Mouse (Mus musculus): ENCODE measurements around the gene Crygd. TPM values are rescaled to one million over a fixed set of nuclear protein-coding genes. Genes with fewer than 3 reads are reported as not detected.

Crygd gene
- not detected for polyA plus RNA-seq (2017; shearing (Covaris generic))

DNA sequence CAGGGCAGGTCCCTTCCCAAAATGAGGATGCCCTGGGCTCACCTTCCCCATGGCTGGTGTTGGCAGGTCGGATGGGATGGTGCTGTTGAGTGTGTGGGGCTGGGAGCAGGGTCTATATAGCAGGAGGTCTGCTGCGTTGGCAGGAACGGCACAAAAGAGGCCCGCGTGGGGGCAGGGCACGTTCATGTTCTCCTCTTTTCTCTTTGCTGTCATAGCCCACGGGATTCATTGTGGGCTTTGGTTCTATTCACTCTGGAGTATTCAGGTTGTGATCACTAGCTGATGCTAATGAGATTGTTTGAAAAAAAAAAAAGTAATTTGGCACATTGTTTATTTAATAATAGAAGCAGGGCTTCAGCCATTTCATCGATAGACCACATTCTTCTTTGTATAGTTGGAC is at the start of gene Crygd:
TSS of gene Crygd (minus strand) at position 101 of the 400 bp plus-strand sequence.

DNA sequence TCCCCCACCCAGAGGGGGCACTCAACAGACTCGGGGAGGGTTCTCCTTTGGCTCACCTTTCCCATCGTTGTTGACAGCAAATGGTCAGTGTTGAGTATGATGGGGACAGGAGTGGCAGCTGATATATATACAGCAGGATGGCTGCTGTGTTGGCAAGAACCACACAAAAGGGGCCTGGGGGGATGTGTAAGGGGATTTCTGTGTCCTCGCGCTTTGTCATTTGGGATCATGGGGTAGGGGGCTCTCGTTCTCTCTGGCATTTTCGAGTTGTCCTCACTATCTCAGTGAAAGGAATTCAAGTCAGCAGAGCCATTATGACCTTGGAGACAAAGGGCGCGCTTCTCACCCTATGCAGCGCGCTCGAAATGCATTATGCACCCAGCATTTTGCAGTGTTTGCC is 40.0 kb upstream of the Crygd start, which contains the start of gene Cryga:
TSS of gene Cryga (minus strand) at position 101 of the 400 bp plus-strand sequence.

DNA sequence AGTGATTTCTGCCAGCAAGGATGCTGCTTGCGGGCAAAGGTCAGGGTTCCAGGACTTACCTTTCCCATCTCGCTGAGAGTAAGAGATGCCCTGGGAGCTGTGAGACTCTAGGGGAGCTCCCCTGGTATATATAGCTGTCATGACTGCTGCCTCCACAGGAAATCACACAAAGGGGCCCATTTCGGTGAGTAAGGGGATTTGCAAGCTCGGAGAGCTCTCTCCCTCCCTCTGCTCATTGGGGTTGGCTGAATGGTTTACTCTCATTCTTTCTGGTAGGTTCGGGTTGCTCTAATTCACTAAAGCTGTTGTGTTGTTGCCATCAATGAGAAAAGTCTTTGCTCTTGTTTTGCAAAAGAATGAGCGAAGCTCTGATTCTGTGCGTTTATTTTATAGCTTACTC is 18.9 kb upstream of the Crygd start, which contains the start of gene Crygb:
TSS of gene Crygb (minus strand) at position 101 of the 400 bp plus-strand sequence.

DNA sequence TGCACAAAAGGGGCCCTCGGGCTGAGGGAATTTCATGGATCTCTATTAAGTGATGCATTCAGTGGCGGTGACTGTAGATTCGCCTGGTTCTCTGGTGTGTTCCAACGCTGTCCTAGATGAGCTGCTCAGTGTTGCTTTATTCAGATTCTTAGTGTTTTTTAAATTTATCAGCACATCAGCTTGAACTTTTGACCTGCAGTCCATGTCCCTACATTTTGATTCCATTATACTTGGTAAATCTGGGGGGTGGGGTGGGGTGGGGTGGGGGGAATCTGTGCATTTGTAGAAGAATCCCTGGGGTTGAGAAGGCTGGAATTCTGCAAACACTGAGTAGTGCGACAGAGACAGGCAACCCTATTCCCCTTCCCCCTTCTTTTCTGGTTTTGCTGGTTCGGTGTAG is 10.3 kb upstream of the Crygd start, which contains the start of gene Crygc:
TSS of gene Crygc (minus strand) at position 101 of the 400 bp plus-strand sequence.

DNA sequence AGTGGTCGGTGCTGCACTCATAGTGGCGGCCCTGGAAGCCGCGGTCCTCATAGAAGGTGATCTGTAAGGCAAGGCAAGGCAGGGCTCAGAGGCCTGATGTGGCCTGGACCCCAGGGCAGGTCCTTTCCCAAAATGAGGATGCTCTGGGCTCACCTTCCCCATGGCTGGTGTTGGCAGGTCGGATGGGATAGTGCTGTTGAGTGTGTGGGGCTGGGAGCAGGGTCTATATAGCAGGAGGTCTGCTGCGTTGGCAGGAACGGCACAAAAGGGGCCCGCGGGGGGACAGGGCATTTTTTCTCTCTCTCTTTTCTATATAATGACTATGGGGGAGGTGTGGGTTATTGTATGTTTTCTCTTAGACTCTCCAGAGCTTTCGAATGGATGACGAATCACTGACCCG is 12.3 kb downstream of the Crygd start, which contains the start of gene Cryge:
TSS of gene Cryge (minus strand) at position 198 of the 400 bp plus-strand sequence.

DNA sequence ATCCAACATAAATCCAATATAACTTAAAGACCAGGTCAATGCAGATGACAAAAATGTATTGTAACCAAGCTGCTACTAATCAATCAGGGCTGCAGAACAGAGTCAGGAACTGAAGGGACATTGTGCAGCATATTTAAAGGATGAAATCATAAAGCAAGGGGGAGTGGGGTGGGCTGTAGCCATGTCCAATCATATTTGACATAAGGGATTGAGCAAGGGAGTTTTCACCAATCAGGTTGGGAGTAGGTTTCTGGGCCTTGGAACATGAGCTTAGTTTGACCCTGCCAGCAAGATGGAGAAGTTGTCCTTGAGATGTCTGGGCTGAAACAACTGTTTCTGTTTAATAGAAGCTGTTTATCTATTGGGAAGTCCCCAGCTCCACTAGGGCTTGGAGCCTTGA is 30.6 kb downstream of the Crygd start, which contains the start of gene Akr1cl:
TSS of gene Akr1cl (minus strand) at position 119 of the 400 bp plus-strand sequence.

Other genes with a start within 250 kb of the Crygd start
- 37.8 TPM for gene Plekhm3, start 106.6 kb downstream of the Crygd start, polyA plus RNA-seq (2017; shearing (Covaris generic))
- not detected for gene Akr1cl, start 30.7 kb downstream of the Crygd start, polyA plus RNA-seq (2017; shearing (Covaris generic))
- not detected for gene Cryge, start 12.3 kb downstream of the Crygd start, polyA plus RNA-seq (2017; shearing (Covaris generic))
- not detected for gene Crygc, start 10.2 kb upstream of the Crygd start, polyA plus RNA-seq (2017; shearing (Covaris generic))
- gene Crygb, start 18.8 kb upstream of the Crygd start, polyA plus RNA-seq (2017; shearing (Covaris generic)) = not detected
- gene Cryga, start 39.9 kb upstream of the Crygd start, polyA plus RNA-seq (2017; shearing (Covaris generic)) = not detected
- gene Gm28845, start 56.1 kb upstream of the Crygd start, polyA plus RNA-seq (2017; shearing (Covaris generic)) = not detected
- gene D630023F18Rik, start 59.8 kb upstream of the Crygd start, polyA plus RNA-seq (2017; shearing (Covaris generic)) = not detected
- 3.2 TPM for gene Idh1, start 123.0 kb upstream of the Crygd start, polyA plus RNA-seq (2017; shearing (Covaris generic))
- gene Pikfyve, start 123.2 kb upstream of the Crygd start, polyA plus RNA-seq (2017; shearing (Covaris generic)) = 18.0 TPM
- gene Pth2r, start 218.6 kb upstream of the Crygd start, polyA plus RNA-seq (2017; shearing (Covaris generic)) = not detected